Mouse (Mus musculus) megakaryocyte, adult 5-6 weeks (primary cell): Measurements from ENCODE around the gene Pfkfb4. TPM values are rescaled to one million over a fixed set of nuclear protein-coding genes. Genes with fewer than 3 reads are reported as not detected.

Experiments used
- ATAC-seq: 2 replicates; pipeline ENCODE4 v1.8.0; 2016; ENCODE audit warnings: mild to moderate bottlenecking, inconsistent platforms; ENCODE audit not compliant: poor library complexity, severe bottlenecking
- total RNA-seq, 2 experiments: library from RNA; stranded (forward) in 1 of 2; stranded (reverse) in 1 of 2; fragments of 153-499, 151-499 nt in 1 of 2; fragments of 221-1000, 200-1000 nt in 1 of 2; gene quantifications; 2 replicates each; pipeline versions ENCODE4 v1.2.3 to v1.2.4; 2015 to 2017

Pfkfb4 gene
- total RNA-seq, 2 experiments from 2014 or later = 19.3 to 53.1 TPM

DNA sequence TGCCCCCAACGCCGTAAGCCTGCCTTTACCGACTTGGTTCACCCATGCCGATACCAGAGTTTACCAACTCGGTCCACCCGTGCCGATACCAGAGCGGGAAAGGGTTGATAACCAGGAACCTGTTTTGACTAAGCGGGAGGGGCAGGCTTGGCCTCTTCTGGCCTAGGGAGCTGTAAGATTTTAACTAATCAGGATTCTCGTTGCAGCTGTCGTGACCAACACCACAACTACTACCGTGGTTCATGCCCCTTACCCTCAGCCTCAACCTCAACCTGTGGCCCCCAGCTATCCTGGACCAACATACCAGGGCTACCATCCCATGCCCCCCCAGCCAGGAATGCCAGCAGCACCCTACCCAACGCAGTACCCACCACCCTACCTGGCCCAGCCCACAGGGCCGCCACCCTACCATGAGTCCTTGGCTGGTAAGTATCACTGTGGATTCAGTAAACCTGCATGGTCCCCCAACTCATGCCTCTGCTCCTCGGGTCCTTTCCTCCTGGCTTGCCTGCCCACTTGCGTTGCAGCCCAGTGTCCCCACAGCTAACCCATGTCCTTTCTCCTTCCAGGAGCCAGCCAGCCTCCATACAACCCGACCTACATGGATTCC lies 64.6 kb downstream of the Pfkfb4 start:
- no peak for ATAC-seq

DNA sequence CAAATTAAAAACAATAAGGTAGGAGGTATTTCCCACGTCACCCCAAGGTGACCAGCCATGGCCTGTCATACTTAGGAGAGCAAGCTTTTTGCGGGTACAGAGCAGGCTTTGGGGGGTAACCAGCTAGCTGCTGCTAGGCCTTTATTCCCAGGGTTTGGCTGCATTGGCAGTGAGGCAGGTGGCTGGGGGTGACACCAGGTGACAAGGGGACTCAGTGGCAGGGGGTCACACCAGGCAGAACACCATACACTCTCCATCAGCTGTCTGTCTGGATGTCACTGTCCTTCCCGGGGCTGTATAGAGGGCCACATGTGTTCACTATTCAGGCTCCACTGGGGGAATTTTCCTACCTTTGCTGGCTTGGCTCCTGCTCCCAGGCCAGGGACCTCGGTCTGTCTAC lies 65.3 kb downstream of the Pfkfb4 start:
- ATAC-seq = no peak

DNA sequence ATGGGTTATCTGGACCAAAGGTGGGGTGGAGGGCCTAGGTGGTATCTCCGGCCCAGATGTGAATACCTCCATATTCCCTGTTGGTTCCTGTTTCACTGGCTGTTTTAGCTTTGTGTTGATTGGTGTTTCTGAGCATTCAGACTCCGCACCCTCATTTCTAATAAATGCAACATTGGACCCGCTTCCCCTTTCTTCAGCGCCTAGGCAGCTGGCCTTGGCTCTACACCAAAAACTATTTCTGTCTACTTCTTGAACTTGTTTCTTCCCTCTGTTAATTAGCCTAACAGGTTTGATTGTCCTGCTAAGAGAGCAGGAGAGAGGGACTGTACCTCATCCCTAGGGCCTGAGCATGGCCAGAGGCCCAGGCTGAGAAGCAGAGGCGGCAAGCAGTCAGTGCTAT lies 66.0 kb downstream of the Pfkfb4 start:
- peak; percentile 29 for ATAC-seq

DNA sequence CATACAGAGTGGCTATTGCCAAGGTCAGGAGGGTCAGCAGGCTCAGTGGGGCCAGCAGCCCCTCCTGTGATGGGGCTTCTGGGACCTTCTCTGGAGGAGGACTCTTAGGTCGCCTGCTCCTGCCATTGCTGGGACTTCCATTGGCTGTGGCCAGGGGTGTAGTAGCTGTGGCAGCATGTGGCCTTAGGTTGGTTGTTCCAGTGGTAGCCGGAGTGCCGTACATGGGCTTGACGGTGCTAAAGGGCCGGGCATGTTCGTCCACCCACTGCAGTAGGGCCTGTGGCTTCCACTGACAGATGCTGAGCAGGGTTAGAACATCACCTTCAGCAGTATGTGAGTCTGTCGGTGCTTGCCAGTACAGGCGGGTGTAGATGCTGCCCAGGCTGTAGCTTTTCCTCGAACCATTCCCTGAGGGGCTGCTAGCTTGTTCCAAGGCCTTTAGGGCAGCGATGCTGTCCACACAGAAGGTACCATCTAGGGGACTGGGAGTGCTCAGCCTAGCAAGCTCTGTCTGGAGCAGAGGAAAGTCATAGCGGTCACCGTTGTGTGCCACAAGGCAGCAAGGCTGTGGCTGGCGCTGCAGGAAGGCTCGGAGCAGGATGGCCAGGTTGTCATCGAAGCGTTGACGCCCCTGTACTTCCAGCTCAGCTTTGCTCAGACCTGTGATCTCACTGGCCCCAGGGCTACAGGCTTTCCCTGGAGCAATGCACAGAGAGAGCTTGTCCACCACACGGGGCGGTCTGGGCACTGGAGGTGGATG lies 66.6 kb downstream of the Pfkfb4 start:
- ATAC-seq = no peak

DNA sequence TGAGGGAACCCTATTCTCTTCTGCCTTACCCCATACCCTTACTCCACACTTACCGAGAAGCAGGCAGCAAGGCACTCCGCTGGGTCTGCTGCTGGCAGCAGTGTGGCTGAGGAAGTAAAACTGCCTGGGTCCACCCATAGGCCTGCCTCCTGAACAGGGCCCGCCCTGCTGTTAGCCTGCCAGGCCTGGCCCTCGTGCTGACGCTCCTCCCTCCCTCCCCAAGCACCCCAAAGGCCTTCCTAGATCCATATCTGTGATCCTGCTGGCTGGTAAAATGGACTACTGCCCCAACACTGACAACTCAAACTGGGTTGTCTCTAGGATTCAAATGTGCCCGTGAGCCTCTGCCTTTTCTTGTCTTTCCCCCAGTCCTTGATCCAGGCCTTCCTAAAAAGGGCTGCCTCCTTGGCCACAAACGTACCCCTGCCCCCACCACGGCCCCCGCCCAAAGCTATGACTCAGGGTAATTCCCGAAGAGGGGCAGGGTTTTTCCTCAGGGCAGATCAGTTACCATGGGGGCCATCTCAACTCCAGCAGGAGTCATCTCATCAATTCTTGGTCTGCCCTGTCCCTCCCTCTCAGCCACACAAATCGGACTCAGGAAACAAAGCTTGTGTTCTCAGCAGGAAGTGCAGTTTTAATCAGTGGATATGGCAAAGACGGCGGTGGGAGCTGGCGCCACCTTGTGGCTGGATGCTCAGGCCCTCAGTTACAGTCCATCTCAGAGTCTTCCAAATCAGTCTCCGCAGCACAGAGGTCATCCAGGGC lies 67.7 kb downstream of the Pfkfb4 start, which contains the start of gene Trex1:
Gene Trex1, minus strand, starts transcription at position 599 of the 768 bp plus-strand sequence.
- ATAC-seq = peak; percentile 74

GRCm38 (mm10) chr9:109060184-109060897 lies 68.8 kb downstream of the Pfkfb4 start:
- no peak for ATAC-seq

- no peak for ATAC-seq
Observed at GRCm38 (mm10) chr9:109060898-109061295, 69.3 kb downstream of the Pfkfb4 start.

DNA sequence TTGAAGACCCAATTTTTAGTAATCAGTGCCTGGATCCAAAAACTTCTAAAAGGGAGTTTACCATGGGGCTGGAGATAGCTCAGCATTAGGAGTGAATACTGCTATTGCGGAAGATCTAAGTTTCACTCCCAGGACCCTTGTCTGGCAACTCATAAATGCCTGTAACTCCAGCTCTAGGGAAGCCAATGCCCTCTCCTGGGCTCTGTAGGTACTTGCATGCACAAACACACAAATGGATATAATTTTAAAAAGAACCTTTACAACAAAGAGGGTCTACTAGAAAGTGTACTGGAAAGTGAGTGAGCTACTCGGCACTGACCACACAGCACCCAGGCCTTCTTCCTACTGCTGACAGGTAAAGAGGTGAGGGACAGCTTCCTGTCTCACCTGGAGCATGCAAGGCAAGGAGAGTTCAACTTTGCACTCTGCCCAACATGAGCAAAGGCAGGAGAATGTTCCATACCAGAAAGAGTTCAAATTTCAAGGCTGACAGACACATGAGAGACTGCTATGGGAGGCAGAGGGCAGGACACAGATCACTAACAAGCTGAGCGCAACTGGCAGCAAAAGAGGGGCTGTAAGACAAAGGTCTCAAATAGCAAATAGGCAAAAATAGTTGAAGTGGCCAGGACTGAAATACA lies 76.6 kb downstream of the Pfkfb4 start:
- no peak for ATAC-seq

GRCm38 (mm10) chr9:109073661-109074573 lies 82.3 kb downstream of the Pfkfb4 start, which contains the start of gene Atrip:
Gene Atrip, minus strand, starts transcription at chr9:109074124.
- peak; percentile 100 for ATAC-seq

DNA sequence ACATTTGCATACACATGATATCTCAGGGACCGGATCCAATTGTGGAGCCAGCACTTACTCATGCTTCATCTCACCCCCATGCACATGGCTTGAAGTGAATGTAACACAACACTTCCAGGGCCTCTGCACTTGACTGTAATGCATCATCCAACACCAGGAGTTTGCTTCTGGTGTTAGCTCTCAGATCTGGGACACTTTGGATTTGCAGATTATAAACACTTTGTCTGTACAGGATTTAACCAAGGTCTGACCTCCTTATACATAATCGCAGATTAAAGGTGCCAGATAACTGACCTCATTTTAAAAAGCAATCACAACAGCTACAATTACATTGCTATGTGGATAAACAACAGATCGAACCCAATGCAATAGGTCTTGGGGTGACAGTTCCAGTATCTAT lies 88.9 kb downstream of the Pfkfb4 start:
- no peak for ATAC-seq

DNA sequence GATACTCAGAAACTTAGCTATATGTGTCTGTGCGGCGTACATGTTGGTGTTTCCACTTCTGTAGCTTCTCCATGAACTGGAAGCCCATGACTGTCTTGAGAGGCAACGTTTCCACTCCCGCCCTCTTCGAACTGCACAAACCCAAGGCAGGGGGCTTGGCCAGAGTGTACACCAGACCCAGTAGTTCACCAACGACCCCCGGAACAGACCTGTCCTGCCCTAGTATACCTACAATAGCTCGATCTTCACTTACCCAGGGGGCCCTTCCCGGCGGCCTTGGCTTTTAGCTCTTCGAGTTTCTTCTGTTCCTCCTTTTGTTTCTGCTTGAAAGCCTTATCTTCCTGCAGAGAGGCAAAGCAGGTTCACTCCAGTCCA lies 90.2 kb downstream of the Pfkfb4 start:
- no peak for ATAC-seq

Other genes starting within 250 kb of the Pfkfb4 start
- 10.6 and 15.8 TPM in 2 replicates for gene Ip6k2, start 208.0 kb upstream of the Pfkfb4 start, total RNA-seq (2015)
- 30.6 and 35.4 TPM in 2 replicates for gene Ip6k2, start 208.0 kb upstream of the Pfkfb4 start, total RNA-seq (2017)
- gene Nckipsd, start 183.4 kb upstream of the Pfkfb4 start, total RNA-seq (2015) = 13.9 and 19.3 TPM in 2 replicates
- gene Nckipsd, start 183.4 kb upstream of the Pfkfb4 start, total RNA-seq (2017) = 11.5 and 14.8 TPM in 2 replicates
- 3.9 and 5.7 TPM in 2 replicates for gene Celsr3, start 165.5 kb upstream of the Pfkfb4 start, total RNA-seq (2015)
- gene Celsr3, start 165.5 kb upstream of the Pfkfb4 start, total RNA-seq (2017) = 2.4 and 3.3 TPM in 2 replicates
- gene Slc26a6, start 138.5 kb upstream of the Pfkfb4 start, total RNA-seq (2015) = 10.0 and 14.2 TPM in 2 replicates
- gene Slc26a6, start 138.5 kb upstream of the Pfkfb4 start, total RNA-seq (2017) = 2.7 and 4.5 TPM in 2 replicates
- gene Tmem89, start 77.2 kb upstream of the Pfkfb4 start, total RNA-seq (2015) = 1.2 TPM in 1 of 2 replicates, not detected in the other
- 0.28 TPM in 1 of 2 replicates, not detected in the other for gene Tmem89, start 77.2 kb upstream of the Pfkfb4 start, total RNA-seq (2017)
- gene Uqcrc1, start 55.1 kb upstream of the Pfkfb4 start, total RNA-seq (2015) = 81.6 and 86.0 TPM in 2 replicates
- gene Uqcrc1, start 55.1 kb upstream of the Pfkfb4 start, total RNA-seq (2017) = 155 and 187 TPM in 2 replicates
- gene Col7a1, start 38.2 kb upstream of the Pfkfb4 start, total RNA-seq (2015) = 0.20 and 0.93 TPM in 2 replicates
- gene Col7a1, start 38.2 kb upstream of the Pfkfb4 start, total RNA-seq (2017) = 0.16 and 1.1 TPM in 2 replicates
- gene Ucn2, start 5.8 kb upstream of the Pfkfb4 start, total RNA-seq (2015) = not detected in 2 replicates
- gene Ucn2, start 5.8 kb upstream of the Pfkfb4 start, total RNA-seq (2017) = not detected in 2 replicates
- gene Shisa5, start 46.8 kb downstream of the Pfkfb4 start, total RNA-seq (2015) = 119 and 176 TPM in 2 replicates
- gene Shisa5, start 46.8 kb downstream of the Pfkfb4 start, total RNA-seq (2017) = 453 and 632 TPM in 2 replicates
- 119 and 124 TPM in 2 replicates for gene Trex1, start 68.0 kb downstream of the Pfkfb4 start, total RNA-seq (2015)
- 68.7 and 87.5 TPM in 2 replicates for gene Trex1, start 68.0 kb downstream of the Pfkfb4 start, total RNA-seq (2017)
- 7.2 and 9.5 TPM in 2 replicates for gene Atrip, start 82.3 kb downstream of the Pfkfb4 start, total RNA-seq (2015)
- 9.7 and 10.2 TPM in 2 replicates for gene Atrip, start 82.3 kb downstream of the Pfkfb4 start, total RNA-seq (2017)
- gene Ccdc51, start 90.7 kb downstream of the Pfkfb4 start, total RNA-seq (2015) = 4.7 and 6.0 TPM in 2 replicates
- gene Ccdc51, start 90.7 kb downstream of the Pfkfb4 start, total RNA-seq (2017) = 6.7 and 11.0 TPM in 2 replicates
- gene Tma7, start 90.8 kb downstream of the Pfkfb4 start, total RNA-seq (2015) = 367 and 406 TPM in 2 replicates
- gene Tma7, start 90.8 kb downstream of the Pfkfb4 start, total RNA-seq (2017) = 109 and 136 TPM in 2 replicates
- gene Plxnb1, start 103.6 kb downstream of the Pfkfb4 start, total RNA-seq (2015) = 0.11 TPM in 1 of 2 replicates, not detected in the other
- gene Plxnb1, start 103.6 kb downstream of the Pfkfb4 start, total RNA-seq (2017) = 0.04 TPM in 1 of 2 replicates, not detected in the other
- gene Fbxw21, start 170.3 kb downstream of the Pfkfb4 start, total RNA-seq (2015) = not detected in 2 replicates
- gene Fbxw21, start 170.3 kb downstream of the Pfkfb4 start, total RNA-seq (2017) = not detected in 2 replicates
- gene Fbxw13, start 204.2 kb downstream of the Pfkfb4 start, total RNA-seq (2015) = not detected in 2 replicates
- gene Fbxw13, start 204.2 kb downstream of the Pfkfb4 start, total RNA-seq (2017) = not detected in 2 replicates
- gene Fbxw20, start 243.0 kb downstream of the Pfkfb4 start, total RNA-seq (2015) = not detected in 2 replicates
- gene Fbxw20, start 243.0 kb downstream of the Pfkfb4 start, total RNA-seq (2017) = not detected in 2 replicates